Mouse (Mus musculus) inflammation-experienced regulatory T-cells, adult 6 months (primary cell): Measurements from ENCODE around the gene Tnpo3. TPM values are rescaled to one million over a fixed set of nuclear protein-coding genes. Genes with fewer than 3 reads are reported as not detected.

Source experiments
- ATAC-seq: one replicate; pipeline ENCODE4 v1.8.0; 2017
- polyA plus RNA-seq, 3 experiments: library from polyadenylated mRNA; unstranded; fragments of 100-300 nt; shearing (Covaris generic); gene quantifications; one replicate each; pipeline ENCODE4 v1.2.1; 2017

Tnpo3 gene
- polyA plus RNA-seq, 3 experiments from 2014 or later = 67.2 to 86.7 (median 75.6) TPM

- ATAC-seq = peak; percentile 27
Measured at GRCm38 (mm10) chr6:29527361-29528164, 82.1 kb downstream of the Tnpo3 start.

GRCm38 (mm10) chr6:29526281-29527251 is 83.1 kb downstream of the Tnpo3 start, which contains the start of gene Irf5:
Gene Irf5, plus strand, starts transcription at chr6:29526625.
- peak; percentile 49 for ATAC-seq

DNA sequence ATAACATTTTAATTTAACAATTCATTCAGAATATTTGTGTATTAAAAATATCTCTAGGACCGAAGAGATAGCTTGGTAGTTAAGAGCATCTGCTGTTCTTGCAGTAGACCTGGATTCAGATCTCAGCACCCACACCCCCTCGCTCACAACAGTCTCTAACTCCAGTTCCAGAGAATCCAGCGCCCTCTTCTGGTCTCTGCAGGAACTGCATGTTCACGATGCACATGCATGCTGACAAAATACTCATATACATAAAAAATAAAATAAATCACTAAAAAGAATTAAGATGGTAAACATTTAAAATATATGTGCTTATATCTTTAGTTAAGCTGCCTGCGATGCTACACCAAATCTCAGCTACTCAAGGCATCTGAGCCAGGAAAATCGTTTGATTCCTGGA is 84.4 kb downstream of the Tnpo3 start:
- ATAC-seq = no peak

GRCm38 (mm10) chr6:29524034-29524489 is 85.6 kb downstream of the Tnpo3 start:
- ATAC-seq = no peak

DNA sequence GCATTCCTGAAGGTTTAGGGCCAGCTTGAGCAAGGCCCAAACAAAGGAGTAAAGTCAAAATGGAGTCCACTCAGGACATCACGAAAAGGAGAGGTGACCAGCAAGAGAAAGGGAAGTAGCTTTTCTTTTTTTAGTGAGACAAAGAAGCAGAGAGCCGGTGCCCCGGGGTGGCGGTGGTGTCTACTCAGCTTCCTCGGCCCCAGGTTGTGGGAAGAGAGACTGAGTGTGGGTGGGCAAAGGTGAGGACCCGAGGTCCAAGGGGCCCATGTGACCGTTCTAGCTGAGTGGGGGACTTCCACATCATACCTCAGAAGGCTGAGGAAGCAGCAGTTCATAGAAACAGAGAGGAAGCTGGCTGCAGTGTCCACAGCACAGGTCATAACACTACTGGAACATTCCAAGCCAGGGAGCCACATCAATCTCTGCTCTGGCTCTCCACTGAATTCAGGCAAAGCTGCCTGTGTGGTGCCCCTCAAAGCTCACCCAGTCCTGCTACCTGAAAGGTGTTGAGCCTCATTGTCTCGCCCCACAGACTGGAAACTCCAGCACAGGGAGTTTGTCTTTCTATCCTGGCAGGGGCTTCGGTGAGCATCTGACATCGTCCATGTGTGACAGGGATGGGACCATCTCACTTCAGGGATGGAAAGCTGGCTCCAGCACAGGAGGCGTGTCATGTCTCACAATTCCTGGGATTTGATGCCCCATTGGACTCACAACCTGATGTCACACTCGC is 86.2 kb downstream of the Tnpo3 start:
- no peak for ATAC-seq

GRCm38 (mm10) chr6:29522626-29523300 is 86.9 kb downstream of the Tnpo3 start:
- no peak for ATAC-seq

DNA sequence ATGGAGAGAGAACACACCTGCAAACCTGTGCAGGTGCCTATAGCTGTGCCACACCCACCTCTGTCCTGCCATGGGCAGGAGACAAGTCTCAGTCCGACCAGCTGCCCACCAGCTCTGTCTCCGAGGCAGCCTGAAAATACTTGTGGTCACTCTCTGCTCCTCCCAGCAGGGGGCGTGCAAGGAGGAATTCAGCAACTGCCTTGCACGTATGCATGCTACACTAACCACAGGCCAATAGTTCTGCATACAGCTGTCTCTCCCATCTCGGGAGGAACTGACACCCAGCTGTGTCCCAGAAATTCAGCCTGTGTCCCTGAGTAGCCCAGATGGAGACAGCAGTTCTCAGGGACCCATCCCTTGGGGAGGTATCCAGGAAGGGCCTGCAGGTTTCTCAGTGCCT is 92.5 kb downstream of the Tnpo3 start:
- ATAC-seq = peak; percentile 78

- peak; percentile 75 for ATAC-seq
Measured at GRCm38 (mm10) chr6:29513284-29513683, 96.4 kb downstream of the Tnpo3 start.

DNA sequence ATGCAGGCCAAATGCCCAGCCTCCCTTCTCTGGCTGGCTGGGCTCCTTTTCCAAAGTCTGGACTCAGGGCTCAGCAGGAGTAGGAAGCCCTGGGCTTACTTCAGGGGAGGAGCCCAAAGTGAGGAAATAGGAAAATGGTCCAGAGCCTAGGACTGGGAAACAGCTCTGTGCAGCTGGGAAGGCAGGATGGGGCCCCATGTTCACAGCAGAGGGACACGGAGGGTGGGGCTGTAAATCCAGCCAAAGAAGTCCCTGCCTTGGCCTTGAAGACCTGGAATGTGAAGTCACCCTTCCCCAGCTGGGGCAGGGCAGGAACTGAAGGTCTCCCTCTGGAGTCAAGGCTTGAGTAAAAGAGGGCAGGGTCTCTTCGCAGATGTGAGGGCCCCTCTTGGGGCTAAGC is 100.6 kb downstream of the Tnpo3 start:
- no peak for ATAC-seq

- ATAC-seq = no peak
Measured at GRCm38 (mm10) chr6:29507447-29508309, 102.0 kb downstream of the Tnpo3 start, which contains the start of gene Kcp. Gene Kcp, minus strand, starts transcription at chr6:29507952.

DNA sequence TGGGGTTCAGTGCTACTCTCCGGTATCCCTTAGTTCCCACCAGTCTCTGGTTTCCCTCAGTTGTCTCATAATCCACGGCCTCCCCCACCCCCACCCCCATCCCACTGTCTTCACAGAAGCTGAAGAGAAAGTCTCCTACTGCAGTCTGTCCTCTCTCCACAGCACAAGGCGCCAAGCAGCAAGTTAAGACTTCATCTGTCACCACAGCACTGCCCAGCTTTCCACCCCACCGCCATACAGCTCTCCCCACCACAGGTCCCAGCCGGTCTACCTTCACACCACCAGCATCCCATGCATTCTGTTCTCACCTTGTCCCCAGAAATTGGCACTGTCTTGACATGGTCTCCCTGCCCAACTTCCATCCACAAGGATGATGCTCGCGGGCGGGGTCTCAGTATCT is 102.9 kb downstream of the Tnpo3 start:
- ATAC-seq = no peak

- no peak for ATAC-seq
Measured at GRCm38 (mm10) chr6:29505493-29505892, 104.2 kb downstream of the Tnpo3 start.

- no peak for ATAC-seq
Measured at GRCm38 (mm10) chr6:29501599-29501998, 108.1 kb downstream of the Tnpo3 start.

DNA sequence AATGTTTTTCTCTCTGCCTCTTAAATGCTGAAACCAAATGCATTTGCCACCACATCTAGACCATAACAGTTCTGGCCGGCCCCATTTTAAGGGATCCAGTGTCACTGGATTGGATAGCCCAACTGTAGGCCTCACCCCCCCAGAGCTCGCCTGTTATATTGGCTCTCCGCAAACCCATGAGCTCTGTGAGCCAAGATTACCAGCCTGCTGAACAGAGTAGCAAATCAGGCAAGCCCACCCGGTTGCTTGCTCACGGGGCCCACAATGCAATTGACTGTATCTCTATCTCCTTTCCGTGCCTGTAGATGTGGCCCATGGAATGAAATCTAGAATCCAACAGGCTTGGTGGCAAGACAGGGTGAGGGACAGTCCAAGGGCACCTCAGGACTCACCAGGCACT is 108.9 kb downstream of the Tnpo3 start:
- ATAC-seq = no peak

DNA sequence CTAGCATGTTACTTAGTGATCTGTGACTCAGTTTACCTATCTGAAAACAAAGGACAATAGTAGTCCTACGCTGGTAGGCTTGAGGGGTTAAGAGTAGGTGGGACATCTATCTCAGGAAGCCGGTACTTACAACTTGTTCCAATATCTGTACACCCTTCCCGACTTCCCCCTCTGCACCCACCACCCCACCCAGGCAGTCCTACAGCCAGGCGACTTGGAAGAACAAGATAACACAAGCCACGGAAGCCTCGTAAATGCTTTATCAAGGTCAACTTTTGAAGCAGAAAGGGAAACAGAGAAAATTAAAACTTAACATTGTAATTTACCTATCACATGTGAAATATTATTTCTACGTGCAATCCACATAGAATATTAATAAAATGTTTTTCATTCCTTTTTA is 109.5 kb downstream of the Tnpo3 start:
- no peak for ATAC-seq

DNA sequence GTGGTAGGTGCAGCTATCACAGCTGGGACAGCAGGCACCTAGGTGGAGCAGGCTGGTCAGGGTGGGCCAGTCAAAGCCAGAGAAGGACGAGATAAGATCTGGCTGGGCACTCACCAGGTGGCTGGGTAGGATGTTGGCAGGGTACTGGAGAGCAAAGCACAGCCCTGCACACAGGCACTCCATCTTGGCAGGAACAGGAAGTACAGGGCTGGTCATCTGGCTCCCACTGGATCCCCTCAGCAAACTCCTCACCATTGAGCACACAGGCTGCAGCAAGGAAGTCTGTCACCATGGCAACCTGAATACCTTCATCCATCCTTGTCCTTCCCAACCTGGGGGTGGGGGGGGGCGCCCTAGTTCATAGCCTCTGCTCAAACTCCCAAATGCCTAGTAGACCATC is 111.9 kb downstream of the Tnpo3 start:
- ATAC-seq = no peak

DNA sequence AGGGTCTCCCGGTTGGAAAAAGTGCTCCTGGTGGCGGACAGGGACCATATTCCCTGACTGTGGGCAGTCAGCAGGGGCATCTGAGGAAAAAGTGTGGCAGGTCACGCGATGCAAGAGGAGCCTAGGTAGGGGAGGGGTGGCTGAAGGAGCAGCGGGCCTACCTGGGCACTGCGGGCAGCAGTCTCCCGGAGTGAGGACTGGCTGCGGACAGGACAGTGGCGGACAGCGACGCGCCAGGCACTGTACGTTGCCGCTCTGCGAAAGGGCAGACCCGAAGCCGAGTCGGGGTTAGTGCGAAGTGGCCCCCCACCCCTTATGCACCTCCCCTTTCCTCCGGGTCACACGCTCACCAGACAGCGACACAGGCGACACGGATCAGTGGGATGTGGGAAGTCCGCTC is 113.4 kb downstream of the Tnpo3 start:
- ATAC-seq = no peak

GRCm38 (mm10) chr6:29494101-29494500 is 115.6 kb downstream of the Tnpo3 start:
- ATAC-seq = no peak
